Mouse (Mus musculus): ENCODE measurements around the gene Abca3. TPM values are rescaled to one million over a fixed set of nuclear protein-coding genes. Genes with fewer than 3 reads are reported as not detected.

The Abca3 gene
- polyA plus RNA-seq, 1 experiment: 51.7 TPM

DNA sequence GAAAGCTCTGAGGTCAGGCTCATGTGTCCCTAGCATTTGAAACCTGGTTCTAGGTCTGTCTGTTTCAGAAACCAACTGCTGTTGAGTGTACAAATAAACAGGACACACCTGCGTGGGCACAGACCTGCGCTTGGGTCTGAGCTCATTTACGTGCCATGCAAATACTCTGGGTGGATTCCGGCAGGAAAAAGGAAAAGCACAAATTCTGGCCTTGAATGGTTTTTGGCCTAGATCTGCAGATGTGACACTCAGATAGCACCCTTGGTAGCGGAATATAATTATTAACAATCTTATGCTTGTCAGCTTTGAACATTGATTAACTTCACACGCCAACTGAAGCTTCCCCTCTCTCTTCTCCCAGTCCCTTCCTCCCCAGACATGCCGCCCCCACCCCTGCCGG, 3.5 kb downstream of the Abca3 start:
- no peak for DNase-seq (ENCODE audit: low read depth)
- TF ChIP-seq CTCF (IDR thresholded peaks at IDR 0.05; ENCODE audit: borderline replicate concordance, extremely low read depth, insufficient read depth, insufficient read length) (no peak), POLR2A (IDR thresholded peaks at IDR 0.05; ENCODE audit: borderline replicate concordance, extremely low read depth, insufficient read depth, insufficient read length, poor library complexity, severe bottlenecking) (no peak)

DNA sequence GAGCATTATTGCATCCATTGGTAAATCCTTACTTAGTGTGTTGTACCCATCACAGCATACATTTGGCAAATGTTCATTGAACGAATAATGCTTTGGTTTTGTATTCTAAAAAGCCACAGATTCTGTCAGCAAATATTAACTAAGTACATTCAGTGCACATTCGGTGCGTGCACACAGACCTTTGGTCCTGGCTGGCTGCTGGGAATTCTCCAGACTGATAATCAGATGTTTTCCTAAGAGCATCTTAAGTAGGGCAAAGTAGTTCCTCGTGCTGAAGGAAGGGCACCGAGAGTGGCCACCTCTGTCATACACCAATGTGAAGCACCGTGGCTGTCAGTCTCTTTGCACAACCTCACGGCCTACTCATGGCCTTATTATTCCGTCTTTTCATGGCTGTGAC, 7.3 kb downstream of the Abca3 start:
- no peak for TF ChIP-seq POLR2A (IDR thresholded peaks at IDR 0.05; ENCODE audit: borderline replicate concordance, extremely low read depth, insufficient read depth, insufficient read length, poor library complexity, severe bottlenecking)
- TF ChIP-seq CTCF (IDR thresholded peaks at IDR 0.05; ENCODE audit: borderline replicate concordance, extremely low read depth, insufficient read depth, insufficient read length): no peak
- DNase-seq (ENCODE audit: low read depth): no peak

DNA sequence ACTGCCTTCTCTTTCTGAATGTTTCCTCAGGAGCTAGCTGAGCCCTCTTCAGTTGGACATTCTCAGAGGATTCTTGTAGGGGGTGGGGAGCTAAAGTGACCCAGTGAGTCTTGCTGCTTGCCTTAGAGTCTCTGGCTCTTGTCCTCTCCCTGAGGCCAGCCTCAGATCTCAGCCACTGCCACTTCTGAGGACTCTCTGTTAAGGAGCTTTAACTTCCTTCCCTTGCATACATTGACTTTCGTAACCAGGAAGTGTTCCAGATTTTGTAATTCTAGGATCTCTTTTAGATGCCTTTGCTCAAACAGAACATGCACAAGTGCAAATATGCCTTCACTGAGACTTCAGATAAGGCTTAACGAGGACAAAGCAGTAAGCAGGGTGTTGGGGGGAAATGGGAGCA, 8.2 kb downstream of the Abca3 start:
- no peak for TF ChIP-seq CTCF (IDR thresholded peaks at IDR 0.05; ENCODE audit: borderline replicate concordance, extremely low read depth, insufficient read depth, insufficient read length)
- TF ChIP-seq POLR2A (IDR thresholded peaks at IDR 0.05; ENCODE audit: borderline replicate concordance, extremely low read depth, insufficient read depth, insufficient read length, poor library complexity, severe bottlenecking): no peak
- no peak for DNase-seq (ENCODE audit: low read depth)

DNA sequence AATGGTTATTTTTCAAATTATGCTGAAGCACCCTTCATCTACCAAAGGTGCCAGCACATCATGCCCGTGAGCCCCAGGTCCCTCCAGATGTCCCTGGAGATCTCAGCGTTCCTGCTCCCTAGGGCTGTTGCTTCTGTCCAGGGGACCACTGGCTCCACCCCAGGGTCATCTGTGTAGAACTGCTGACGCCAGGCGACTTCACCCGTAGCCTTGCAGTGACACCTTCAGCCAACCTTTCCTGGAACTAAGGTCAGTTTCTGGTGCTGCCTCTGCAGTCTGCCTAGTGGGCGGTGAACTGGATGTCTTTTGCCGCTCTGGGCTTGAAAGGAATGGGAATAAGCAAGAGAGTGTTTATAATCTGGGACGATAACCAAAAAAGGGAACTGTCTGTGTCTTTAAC, 9.1 kb downstream of the Abca3 start:
- TF ChIP-seq CTCF (IDR thresholded peaks at IDR 0.05; ENCODE audit: borderline replicate concordance, extremely low read depth, insufficient read depth, insufficient read length) (no peak), POLR2A (IDR thresholded peaks at IDR 0.05; ENCODE audit: borderline replicate concordance, extremely low read depth, insufficient read depth, insufficient read length, poor library complexity, severe bottlenecking) (no peak)

DNA sequence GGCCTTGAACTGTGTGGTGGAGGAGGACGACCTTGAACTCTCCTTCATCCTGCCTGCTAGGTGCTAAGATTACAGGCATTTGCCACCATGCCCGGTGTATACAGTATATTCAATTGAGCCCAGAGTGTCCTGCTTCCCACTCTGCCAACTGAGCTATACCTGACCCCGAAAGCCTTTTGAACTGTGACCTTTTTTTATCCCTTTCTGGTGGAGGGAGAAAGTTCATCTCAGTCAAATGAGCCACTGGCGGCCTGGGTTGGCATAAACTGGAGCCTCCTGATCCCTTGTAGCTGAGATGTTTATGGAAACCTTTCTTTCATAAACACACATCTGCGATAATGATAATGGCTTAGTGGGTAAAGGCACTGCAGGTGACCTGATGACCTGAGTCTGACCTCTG, 9.5 kb downstream of the Abca3 start:
- TF ChIP-seq CTCF (IDR thresholded peaks at IDR 0.05; ENCODE audit: borderline replicate concordance, extremely low read depth, insufficient read depth, insufficient read length) (no peak), POLR2A (IDR thresholded peaks at IDR 0.05; ENCODE audit: borderline replicate concordance, extremely low read depth, insufficient read depth, insufficient read length, poor library complexity, severe bottlenecking) (no peak)

More for the DNA sequence above, 9.1 kb downstream of the Abca3 start:
- no peak for DNase-seq (ENCODE audit: low read depth)

DNA sequence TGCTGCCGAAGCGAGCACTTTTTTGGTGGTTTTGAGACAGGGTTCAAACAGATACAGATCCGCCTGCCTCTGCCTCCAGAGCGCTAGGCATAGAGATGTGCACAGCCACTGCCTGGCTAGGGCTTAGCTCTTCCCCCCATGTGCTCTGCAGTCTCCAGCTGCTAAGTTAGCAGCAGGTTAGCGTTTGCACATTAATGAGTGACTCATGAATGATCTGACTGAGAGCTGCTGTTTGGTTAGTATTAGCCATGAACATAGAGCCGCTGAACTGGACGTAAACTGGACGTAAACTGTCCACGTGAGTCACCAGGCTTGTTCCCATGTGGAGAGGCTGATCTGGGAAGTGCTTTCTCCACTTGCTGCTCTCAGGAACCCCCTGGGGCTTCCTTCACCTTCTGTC, 10.8 kb downstream of the Abca3 start:
- no peak for DNase-seq (ENCODE audit: low read depth)
- no peak for TF ChIP-seq POLR2A (IDR thresholded peaks at IDR 0.05; ENCODE audit: borderline replicate concordance, extremely low read depth, insufficient read depth, insufficient read length, poor library complexity, severe bottlenecking)
- no peak for TF ChIP-seq CTCF (IDR thresholded peaks at IDR 0.05; ENCODE audit: borderline replicate concordance, extremely low read depth, insufficient read depth, insufficient read length)

More for the DNA sequence above, 9.5 kb downstream of the Abca3 start:
- DNase-seq (ENCODE audit: low read depth): no peak

DNA sequence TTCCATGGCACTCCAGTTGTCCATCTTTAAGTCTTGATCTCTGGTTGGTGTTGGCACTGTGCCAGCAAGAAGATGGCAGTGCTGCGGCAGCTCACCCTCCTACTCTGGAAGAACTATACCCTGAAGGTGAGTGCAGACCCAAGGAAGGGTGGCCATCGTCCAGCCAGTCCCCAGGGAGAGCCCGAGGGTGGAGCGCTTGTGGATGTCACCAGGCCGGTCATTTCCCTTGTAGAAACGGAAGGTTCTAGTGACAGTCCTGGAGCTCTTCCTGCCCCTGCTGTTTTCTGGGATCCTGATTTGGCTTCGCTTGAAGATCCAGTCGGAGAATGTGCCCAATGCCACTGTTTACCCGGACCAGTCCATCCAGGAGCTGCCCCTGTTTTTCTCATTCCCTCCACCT, 12.7 kb downstream of the Abca3 start:
- TF ChIP-seq CTCF (IDR thresholded peaks at IDR 0.05; ENCODE audit: borderline replicate concordance, extremely low read depth, insufficient read depth, insufficient read length) (no peak), POLR2A (IDR thresholded peaks at IDR 0.05; ENCODE audit: borderline replicate concordance, extremely low read depth, insufficient read depth, insufficient read length, poor library complexity, severe bottlenecking) (no peak)
- no peak for DNase-seq (ENCODE audit: low read depth)

DNA sequence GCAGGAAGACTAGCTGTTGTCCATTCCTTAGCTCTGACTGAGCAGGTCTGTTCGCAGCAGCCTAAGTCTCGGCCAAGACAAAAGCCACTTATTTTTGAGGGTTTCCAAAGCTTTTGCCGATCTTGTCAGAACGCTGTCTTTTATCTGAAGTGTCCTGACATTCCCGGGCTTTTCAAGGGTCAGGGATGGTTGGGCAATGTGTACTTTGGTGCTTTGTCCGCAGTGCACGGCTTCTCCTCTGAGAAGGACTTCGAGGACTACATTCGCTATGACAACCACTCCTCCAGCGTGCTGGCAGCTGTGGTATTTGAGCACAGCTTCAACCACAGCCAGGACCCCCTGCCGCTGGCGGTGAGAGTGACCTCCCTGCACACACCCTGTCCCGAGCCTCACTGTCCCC, 14.1 kb downstream of the Abca3 start:
- no peak for DNase-seq (ENCODE audit: low read depth)
- TF ChIP-seq CTCF (IDR thresholded peaks at IDR 0.05; ENCODE audit: borderline replicate concordance, extremely low read depth, insufficient read depth, insufficient read length) (no peak), POLR2A (IDR thresholded peaks at IDR 0.05; ENCODE audit: borderline replicate concordance, extremely low read depth, insufficient read depth, insufficient read length, poor library complexity, severe bottlenecking) (no peak)

DNA sequence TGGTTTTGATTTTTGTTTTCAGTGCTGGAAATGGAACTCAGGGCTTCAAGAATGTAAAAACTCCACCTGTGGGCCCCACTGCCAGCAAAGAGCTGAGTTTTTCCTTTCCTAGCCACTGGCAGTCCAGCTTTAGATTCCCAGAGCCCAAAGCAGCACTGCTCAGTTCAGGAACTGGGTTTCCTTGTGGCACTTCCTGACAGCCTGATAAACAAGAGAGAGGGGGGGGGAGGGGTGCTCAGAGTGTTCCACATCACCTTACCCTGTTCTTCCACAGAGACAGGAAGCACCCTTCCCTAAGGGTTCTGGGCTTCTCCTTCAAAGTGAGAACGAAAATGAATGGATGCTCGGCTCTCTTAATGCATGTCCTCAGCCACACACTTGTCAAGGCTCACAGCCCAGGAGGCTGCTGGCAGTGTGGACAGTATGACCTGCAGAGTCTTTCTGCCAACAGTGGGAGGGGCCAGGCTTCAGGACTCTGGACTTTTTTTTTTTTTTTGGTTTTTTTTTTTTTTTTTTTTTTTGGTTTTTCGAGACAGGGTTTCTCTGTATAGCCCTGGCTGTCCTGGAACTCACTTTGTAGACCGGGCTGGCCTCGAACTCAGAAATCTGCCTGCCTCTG, 23.5 kb downstream of the Abca3 start:
- DNase-seq (ENCODE audit: low read depth): no peak
- TF ChIP-seq POLR2A (IDR thresholded peaks at IDR 0.05; ENCODE audit: borderline replicate concordance, extremely low read depth, insufficient read depth, insufficient read length, poor library complexity, severe bottlenecking): no peak
- no peak for TF ChIP-seq CTCF (IDR thresholded peaks at IDR 0.05; ENCODE audit: borderline replicate concordance, extremely low read depth, insufficient read depth, insufficient read length)

DNA sequence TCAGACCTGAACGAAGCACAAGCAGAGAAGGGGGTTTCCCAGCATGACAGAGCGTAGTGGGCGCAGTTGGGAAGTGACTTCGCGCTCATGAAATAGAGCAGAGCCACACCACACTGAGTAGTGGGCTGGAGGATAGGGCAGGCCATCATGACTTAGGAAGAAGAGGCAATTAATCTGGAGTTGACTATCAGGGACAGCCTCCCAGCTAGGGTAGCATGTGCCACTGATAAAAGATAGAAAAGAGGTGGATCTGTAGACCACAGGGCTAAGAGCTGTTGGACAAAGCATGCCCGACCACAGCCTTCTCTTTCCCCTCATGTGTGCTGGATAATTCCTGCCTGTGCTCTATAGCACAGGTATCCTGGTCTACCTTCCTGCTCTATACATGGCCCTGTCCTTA, 24.1 kb downstream of the Abca3 start:
- DNase-seq (ENCODE audit: low read depth): no peak
- TF ChIP-seq CTCF (IDR thresholded peaks at IDR 0.05; ENCODE audit: borderline replicate concordance, extremely low read depth, insufficient read depth, insufficient read length) (no peak), POLR2A (IDR thresholded peaks at IDR 0.05; ENCODE audit: borderline replicate concordance, extremely low read depth, insufficient read depth, insufficient read length, poor library complexity, severe bottlenecking) (no peak)

DNA sequence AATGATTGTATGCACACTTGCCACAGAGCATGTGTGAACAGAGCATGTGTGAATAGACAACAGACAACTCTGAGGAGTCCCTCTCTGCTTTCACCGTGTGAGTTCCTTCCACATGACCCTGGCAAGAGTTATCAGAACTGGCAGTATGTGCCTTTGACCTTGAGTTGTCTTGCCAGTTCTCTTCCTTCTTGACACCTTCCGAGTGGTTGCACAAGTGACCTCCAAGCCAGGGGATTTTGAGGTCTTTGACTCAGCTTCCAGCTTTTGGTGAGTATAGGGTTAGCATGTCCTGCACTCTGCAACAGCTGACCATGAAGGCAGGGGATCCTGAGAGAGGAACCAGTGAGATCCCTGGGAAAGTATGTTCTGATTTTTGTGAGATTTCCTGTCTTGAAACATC, 26.7 kb downstream of the Abca3 start:
- DNase-seq (ENCODE audit: low read depth): no peak
- TF ChIP-seq CTCF (IDR thresholded peaks at IDR 0.05; ENCODE audit: borderline replicate concordance, extremely low read depth, insufficient read depth, insufficient read length) (no peak), POLR2A (IDR thresholded peaks at IDR 0.05; ENCODE audit: borderline replicate concordance, extremely low read depth, insufficient read depth, insufficient read length, poor library complexity, severe bottlenecking) (no peak)

DNA sequence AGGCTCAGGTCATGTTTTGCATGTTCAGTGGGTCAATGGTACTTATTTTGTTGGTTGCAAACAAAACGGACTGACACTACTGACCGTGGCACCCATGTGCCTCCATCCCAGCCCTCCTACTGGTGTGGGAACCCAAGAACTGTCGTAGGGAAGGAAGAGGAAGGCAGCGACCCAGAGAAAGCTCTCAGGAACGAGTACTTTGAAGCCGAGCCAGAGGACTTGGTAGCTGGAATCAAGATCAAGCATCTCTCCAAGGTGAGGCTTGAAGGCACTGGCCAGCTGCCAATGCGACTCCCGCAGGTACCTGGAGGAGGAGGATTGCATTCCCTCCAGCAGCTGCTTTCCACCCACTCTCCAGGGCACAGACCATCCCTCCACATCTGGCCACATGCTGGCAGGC, 32.0 kb downstream of the Abca3 start:
- DNase-seq (ENCODE audit: low read depth): no peak
- TF ChIP-seq CTCF (IDR thresholded peaks at IDR 0.05; ENCODE audit: borderline replicate concordance, extremely low read depth, insufficient read depth, insufficient read length) (no peak), POLR2A (IDR thresholded peaks at IDR 0.05; ENCODE audit: borderline replicate concordance, extremely low read depth, insufficient read depth, insufficient read length, poor library complexity, severe bottlenecking) (no peak)
